Mouse (Mus musculus): ENCODE measurements around the gene Pde3a. TPM values are rescaled to one million over a fixed set of nuclear protein-coding genes. Genes with fewer than 3 reads are reported as not detected.

The Pde3a gene
- polyA plus RNA-seq, 1 experiment: 0.81 TPM

DNA sequence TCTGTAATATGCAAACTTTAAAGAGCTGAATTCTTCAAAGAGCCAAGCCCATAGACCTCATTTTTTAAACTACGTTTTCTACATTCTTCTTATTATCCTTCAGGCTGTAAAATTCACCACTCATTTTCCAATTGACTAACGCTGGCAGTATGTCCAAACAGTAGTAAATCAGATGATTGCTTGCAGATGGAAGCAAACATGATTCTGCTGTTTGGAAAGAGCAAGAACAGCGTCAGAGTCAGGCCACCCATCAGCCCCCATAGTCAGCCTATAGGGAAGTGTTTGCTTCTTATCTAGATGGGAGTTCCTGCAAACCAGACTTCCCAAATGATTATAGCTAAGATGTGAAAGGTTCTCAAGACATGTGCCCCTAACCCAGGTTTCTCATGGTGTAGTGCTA is 288.2 kb downstream of the Pde3a start:
- no peak for TF ChIP-seq CTCF (IDR thresholded peaks at IDR 0.05; ENCODE audit: extremely low read depth, insufficient read depth, low read length)
- no peak for TF ChIP-seq POLR2A (IDR thresholded peaks at IDR 0.05; ENCODE audit: extremely low read depth, insufficient read depth, low read length)
- no peak overlapping the region for H3K4me3 ChIP-seq (ENCODE audit: insufficient read depth, low read length)
- H3K4me1 ChIP-seq (ENCODE audit: control insufficient read depth, insufficient read depth, low read length): no peaks in the 10 kb centered on the region
- no peak overlapping the region for H3K27ac ChIP-seq (ENCODE audit: insufficient read depth, low read length)

DNA sequence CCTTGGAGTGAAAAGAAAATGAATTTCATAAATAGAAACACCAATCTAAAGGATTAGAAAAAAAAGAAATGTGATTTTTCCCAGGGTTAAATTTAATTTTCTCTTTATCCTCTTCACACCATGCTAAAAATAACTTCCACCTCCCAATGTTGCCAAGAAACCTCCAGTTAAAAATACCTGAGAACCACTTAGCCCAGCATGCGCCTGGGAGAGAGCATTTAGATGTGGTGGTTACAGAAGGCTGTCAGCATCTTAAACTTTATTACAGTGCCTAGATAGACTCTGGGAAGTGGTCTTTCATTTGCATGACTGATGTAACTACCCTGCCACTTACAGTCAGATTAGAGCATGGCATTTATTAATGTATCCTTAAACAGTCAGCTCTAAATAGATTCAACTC is 292.1 kb downstream of the Pde3a start:
- Histone ChIP-seq H3K4me1 (ENCODE audit: control insufficient read depth, insufficient read depth, low read length) (no peaks in the 10 kb centered on the region), H3K4me3 (ENCODE audit: insufficient read depth, low read length) (no peak overlapping the region), H3K27ac (ENCODE audit: insufficient read depth, low read length) (no peak overlapping the region)
- no peak for TF ChIP-seq CTCF (IDR thresholded peaks at IDR 0.05; ENCODE audit: extremely low read depth, insufficient read depth, low read length)
- TF ChIP-seq POLR2A (IDR thresholded peaks at IDR 0.05; ENCODE audit: extremely low read depth, insufficient read depth, low read length): no peak

DNA sequence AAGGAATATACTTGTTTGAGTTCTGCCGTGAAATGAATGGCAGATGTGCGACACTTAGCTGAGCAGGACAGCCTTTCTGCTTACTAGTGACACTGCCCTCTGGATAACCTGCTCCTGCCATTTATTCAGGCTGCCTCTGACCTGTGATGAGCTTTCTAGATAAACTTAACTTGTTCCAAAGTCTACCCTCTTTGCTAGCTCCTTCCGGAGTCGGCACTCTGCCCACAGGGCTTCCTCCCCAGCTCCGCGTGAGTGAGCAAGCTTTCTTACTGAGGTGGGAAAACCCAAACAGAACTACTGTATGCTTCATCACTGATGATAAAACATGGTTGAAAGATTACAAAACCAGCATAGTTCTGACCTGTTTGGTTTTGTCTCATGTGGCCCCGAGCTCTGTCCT is 294.3 kb downstream of the Pde3a start:
- Histone ChIP-seq H3K4me3 (ENCODE audit: insufficient read depth, low read length) (no peak overlapping the region), H3K27ac (ENCODE audit: insufficient read depth, low read length) (no peak overlapping the region), H3K4me1 (ENCODE audit: control insufficient read depth, insufficient read depth, low read length) (no peaks in the 10 kb centered on the region)
- TF ChIP-seq CTCF (IDR thresholded peaks at IDR 0.05; ENCODE audit: extremely low read depth, insufficient read depth, low read length) (no peak), POLR2A (IDR thresholded peaks at IDR 0.05; ENCODE audit: extremely low read depth, insufficient read depth, low read length) (no peak)

All from cortical plate, adult 2 months (tissue).